Mouse (Mus musculus) gastrocnemius, postnatal 36 days (tissue): Measurements from ENCODE around the gene Nat10. TPM values are rescaled to one million over a fixed set of nuclear protein-coding genes. Genes with fewer than 3 reads are reported as not detected.

Source experiments
- DNase-seq, 2 experiments: peaks; one replicate each; pipeline ENCODE4 v3.0.0; 2022
- intact Hi-C: fragments of 180-260 bp; cut with DNase I; formaldehyde crosslinking; loops from one replicate; pipeline ENCODE4 v1.15.1; 2025
- total RNA-seq, 2 experiments: library from RNA; stranded (reverse); gene quantifications; 2 replicates each; pipeline ENCODE4 v1.2.3; 2021

The Nat10 gene
- total RNA-seq, 2 experiments from 2014 or later: 12.4 to 17.7 TPM

GRCm38 (mm10) chr2:103747891-103748290, 13.2 kb downstream of the Nat10 start:
- intact Hi-C loops: loop anchor here (10.0 kb wide), 1 partner anchor 293 kb away; no protein-coding TSS in a partner anchor
- no peak for DNase-seq

- intact Hi-C loops: loop anchor here (10.0 kb wide), 1 partner anchor 292 kb away; no protein-coding TSS in a partner anchor
- no peak for DNase-seq
Observed at GRCm38 (mm10) chr2:103746761-103747160, 14.3 kb downstream of the Nat10 start.

GRCm38 (mm10) chr2:103746096-103746495, 15.0 kb downstream of the Nat10 start:
- DNase-seq: no peak
- intact Hi-C loops: loop anchor here (10.0 kb wide), 1 partner anchor 291 kb away; no protein-coding TSS in a partner anchor

GRCm38 (mm10) chr2:103745481-103745880, 15.6 kb downstream of the Nat10 start:
- DNase-seq: no peak
- intact Hi-C loops: loop anchor here (10.0 kb wide), 1 partner anchor 291 kb away; no protein-coding TSS in a partner anchor

- DNase-seq: peak; percentile 18 to 30
- intact Hi-C loops: loop anchor here (10.0 kb wide), 1 partner anchor 289 kb away; no protein-coding TSS in a partner anchor
Observed at GRCm38 (mm10) chr2:103743988-103744387, 17.1 kb downstream of the Nat10 start.

- intact Hi-C loops: loop anchor here (10.0 kb wide), 1 partner anchor 289 kb away; no protein-coding TSS in a partner anchor
Observed at GRCm38 (mm10) chr2:103743536-103743935, 17.5 kb downstream of the Nat10 start.

GRCm38 (mm10) chr2:103742821-103743220, 18.2 kb downstream of the Nat10 start:
- intact Hi-C loops: loop anchor here (10.0 kb wide), 1 partner anchor 288 kb away; no protein-coding TSS in a partner anchor
- peak in 1 of 2 experiments; percentile 5 for DNase-seq

More at GRCm38 (mm10) chr2:103743536-103743935, 17.5 kb downstream of the Nat10 start:
- peak in 1 of 2 experiments; percentile 12 for DNase-seq

- intact Hi-C loops: no loop called here
- no peak for DNase-seq
Observed at GRCm38 (mm10) chr2:103731423-103731822, 29.6 kb downstream of the Nat10 start.

- intact Hi-C loops: no loop called here
- no peak for DNase-seq
Observed at GRCm38 (mm10) chr2:103730999-103731398, 30.1 kb downstream of the Nat10 start.

- no peak for DNase-seq
- intact Hi-C loops: loop anchor here (10.0 kb wide), 1 partner anchor 263 kb away; no protein-coding TSS in a partner anchor
Observed at GRCm38 (mm10) chr2:103728027-103728540, 33.0 kb downstream of the Nat10 start.

GRCm38 (mm10) chr2:103724521-103724920, 36.5 kb downstream of the Nat10 start:
- no peak for DNase-seq

GRCm38 (mm10) chr2:103719292-103719646, 41.8 kb downstream of the Nat10 start:
- intact Hi-C loops: no loop called here
- DNase-seq: no peak

More at GRCm38 (mm10) chr2:103724521-103724920, 36.5 kb downstream of the Nat10 start:
- intact Hi-C loops: loop anchor here (10.0 kb wide), 1 partner anchor 260 kb away; no protein-coding TSS in a partner anchor

GRCm38 (mm10) chr2:103718594-103719291, 42.3 kb downstream of the Nat10 start:
- intact Hi-C loops: no loop called here
- DNase-seq: peak; percentile 43 to 67

- intact Hi-C loops: no loop called here
Observed at GRCm38 (mm10) chr2:103714412-103714811, 46.7 kb downstream of the Nat10 start.

GRCm38 (mm10) chr2:103713831-103714230, 47.2 kb downstream of the Nat10 start:
- no peak for DNase-seq
- intact Hi-C loops: no loop called here

More at GRCm38 (mm10) chr2:103714412-103714811, 46.7 kb downstream of the Nat10 start:
- DNase-seq: no peak

GRCm38 (mm10) chr2:103710849-103711248, 50.2 kb downstream of the Nat10 start:
- intact Hi-C loops: no loop called here
- DNase-seq: no peak

- DNase-seq: no peak
- intact Hi-C loops: no loop called here
Observed at GRCm38 (mm10) chr2:103707056-103707776, 53.9 kb downstream of the Nat10 start.

- intact Hi-C loops: no loop called here
- DNase-seq: peak; percentile 16 to 44
Observed at GRCm38 (mm10) chr2:103706226-103706625, 54.8 kb downstream of the Nat10 start.

GRCm38 (mm10) chr2:103705826-103706225, 55.2 kb downstream of the Nat10 start:
- intact Hi-C loops: no loop called here
- no peak for DNase-seq

GRCm38 (mm10) chr2:103703865-103704264, 57.2 kb downstream of the Nat10 start:
- no peak for DNase-seq
- intact Hi-C loops: no loop called here

GRCm38 (mm10) chr2:103703336-103703735, 57.7 kb downstream of the Nat10 start:
- no peak for DNase-seq
- intact Hi-C loops: no loop called here
